Mouse (Mus musculus): Measurements from ENCODE around the gene Dennd1a. TPM values are rescaled to one million over a fixed set of nuclear protein-coding genes. Genes with fewer than 3 reads are reported as not detected.

The Dennd1a gene
- total RNA-seq, 2 experiments from 2014 or later, result 73.9 to 74.1 TPM

GRCm38 (mm10) chr2:37756220-37756930 lies 530.8 kb downstream of the Dennd1a start:
- DNase-seq (ENCODE audit: low spot score in 2 of 2), result no peak

- DNase-seq (ENCODE audit: low spot score in 2 of 2), result no peak
Observed at GRCm38 (mm10) chr2:37751114-37751513, 536.1 kb downstream of the Dennd1a start.

GRCm38 (mm10) chr2:37749323-37749722 lies 537.9 kb downstream of the Dennd1a start:
- no peak for DNase-seq (ENCODE audit: low spot score in 2 of 2)

Small RNA genes lying within 50 kb of the gene (microRNA-seq; reads per million reads assigned to microRNA genes)
- gene Gm44455, result 0 reads per million in 2 experiments

Other genes with a start within 250 kb of the Dennd1a start
- gene Lhx2, start 51.9 kb upstream of the Dennd1a start, total RNA-seq (2021), result 100 to 1,000 TPM in 1 of 2 experiments, 10 to 100 TPM in 1; 96.7 to 100 TPM
- gene Nek6, start 224.3 kb upstream of the Dennd1a start, total RNA-seq (2021), result 10 to 100 TPM; 50.3 to 53.0 TPM

All from layer of hippocampus, postnatal 14 days (tissue).